Mouse (Mus musculus) forebrain, embryonic 16.5 days (tissue): ENCODE data around the gene Ephb1. TPM values are rescaled to one million over a fixed set of nuclear protein-coding genes. Genes with fewer than 3 reads are reported as not detected.

Experiments used
- ATAC-seq: fragments of 200-750 bp; cut with Nextera tagmentation; 2 replicates; pipeline ENCODE4 v1.8.0; 2017; ENCODE audit warnings: mild to moderate bottlenecking, moderate library complexity
- H3K27ac ChIP-seq: fragments of 300-500 bp; sonication (generic); 2 replicates; pipeline ENCODE4 v1.5.1; 2014; ENCODE audit warnings: low read length, control low read depth
- H3K27me3 ChIP-seq: fragments of 300-500 bp; sonication (generic); replicated peaks from 2 replicates; pipeline ENCODE4 v1.6.1; 2014; ENCODE audit warnings: low read length; ENCODE audit not compliant: control insufficient read depth, insufficient read depth
- H3K36me3 ChIP-seq: fragments of 300-500 bp; sonication (generic); 2 replicates; pipeline ENCODE4 v1.6.1; 2014; ENCODE audit not compliant: control insufficient read depth, insufficient read depth
- H3K4me1 ChIP-seq: fragments of 300-500 bp; sonication (generic); replicated peaks from 2 replicates; pipeline ENCODE4 v1.6.1; 2014; ENCODE audit warnings: low read length; ENCODE audit not compliant: control insufficient read depth, insufficient read depth
- H3K4me2 ChIP-seq: fragments of 300-500 bp; sonication (generic); 2 replicates; pipeline ENCODE4 v1.6.1; 2014; ENCODE audit warnings: mild to moderate bottlenecking, low read length, control low read depth
- H3K4me3 ChIP-seq: fragments of 300-500 bp; sonication (generic); replicated peaks from 2 replicates; pipeline ENCODE4 v1.5.1; 2014; ENCODE audit warnings: mild to moderate bottlenecking, low read length, control low read depth
- H3K9ac ChIP-seq: fragments of 300-500 bp; sonication (generic); replicated peaks from 2 replicates; pipeline ENCODE4 v1.6.1; 2014; ENCODE audit warnings: low read depth, low read length, control low read depth
- H3K9me3 ChIP-seq: fragments of 300-500 bp; sonication (generic); 2 replicates; pipeline ENCODE4 v1.6.1; 2016; ENCODE audit warnings: low read length; ENCODE audit not compliant: control insufficient read depth
- WGBS: fragments of 180-500 bp; shearing (Covaris S2); extraction: QIAGEN DNeasy Blood & Tissue Kit; methylation state at CpG from one replicate; pipeline ENCODE4 v1.1.7; 2014; 5-methylcytosine and 5-hydroxymethylcytosine counted together
- polyA plus RNA-seq: library from polyadenylated mRNA; unstranded; fragments of >200 nt; fragmentation: Nextera tagmentation; extraction: Ambion mirVana; gene quantifications from 2 replicates; pipeline ENCODE4 v1.2.1, GENCODE M21; 2015

Gene Ephb1
- polyA plus RNA-seq, 1 experiment from 2014 or later, result 48.8 TPM

DNA sequence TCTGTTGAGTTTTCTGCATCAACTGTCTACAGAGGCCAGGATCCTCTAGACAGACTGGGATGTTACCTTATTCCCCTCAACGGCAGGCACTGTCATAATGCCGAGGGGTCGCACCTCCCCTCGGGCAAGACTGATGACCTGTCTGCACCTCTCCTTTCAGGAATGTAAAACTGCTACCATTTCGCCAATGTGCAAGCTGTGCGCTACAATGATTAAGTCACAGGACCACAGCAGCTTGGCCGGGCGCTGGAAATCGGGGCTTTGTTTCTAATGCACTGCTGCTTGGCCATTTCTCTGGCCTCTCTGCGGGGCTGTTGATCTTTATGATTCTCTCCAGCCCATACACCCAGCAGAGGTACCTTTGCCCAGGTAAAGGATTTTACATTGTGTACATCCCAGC is 346.8 kb downstream of the Ephb1 start:
- Histone ChIP-seq H3K27ac (no peak overlapping the region), H3K36me3 (no peaks in the 10 kb centered on the region), H3K27me3 (no peaks in the 10 kb centered on the region), H3K4me3 (no peak overlapping the region), H3K4me2 (no peak overlapping the region), H3K4me1 (no peaks in the 10 kb centered on the region), H3K9me3 (no peaks in the 10 kb centered on the region), H3K9ac (no peak overlapping the region)
- ATAC-seq, result no peak
- 86% methylated on average over 10 of the region's 10 CpGs for WGBS

DNA sequence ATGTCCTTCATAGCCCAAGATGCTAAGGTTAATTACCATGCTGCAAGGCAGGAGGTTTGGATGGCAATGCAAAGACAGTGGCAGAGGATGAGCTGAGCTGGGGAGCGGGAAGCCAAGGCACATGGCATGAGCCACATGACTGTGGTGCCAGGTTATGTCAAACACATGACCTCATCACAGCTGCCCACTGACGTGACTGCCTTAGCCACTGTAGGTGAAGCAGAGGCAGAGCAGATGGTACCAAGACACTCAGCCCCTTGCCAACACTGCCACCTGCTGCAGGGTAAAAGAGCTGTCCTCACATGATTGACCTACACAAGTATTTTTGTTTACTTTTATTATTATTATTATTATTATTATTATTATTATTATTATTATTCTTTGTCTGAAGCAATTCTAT is 348.0 kb downstream of the Ephb1 start:
- Histone ChIP-seq H3K4me3 (no peak overlapping the region), H3K9me3 (no peaks in the 10 kb centered on the region), H3K27me3 (no peaks in the 10 kb centered on the region), H3K36me3 (no peaks in the 10 kb centered on the region), H3K4me2 (no peak overlapping the region), H3K27ac (no peak overlapping the region), H3K4me1 (no peaks in the 10 kb centered on the region), H3K9ac (no peak overlapping the region)
- WGBS, result 57% methylated on average over 2 of the region's 2 CpGs
- ATAC-seq, result 0 out of 2 replicates have a peak, but pooled peaks have one; percentile 23

DNA sequence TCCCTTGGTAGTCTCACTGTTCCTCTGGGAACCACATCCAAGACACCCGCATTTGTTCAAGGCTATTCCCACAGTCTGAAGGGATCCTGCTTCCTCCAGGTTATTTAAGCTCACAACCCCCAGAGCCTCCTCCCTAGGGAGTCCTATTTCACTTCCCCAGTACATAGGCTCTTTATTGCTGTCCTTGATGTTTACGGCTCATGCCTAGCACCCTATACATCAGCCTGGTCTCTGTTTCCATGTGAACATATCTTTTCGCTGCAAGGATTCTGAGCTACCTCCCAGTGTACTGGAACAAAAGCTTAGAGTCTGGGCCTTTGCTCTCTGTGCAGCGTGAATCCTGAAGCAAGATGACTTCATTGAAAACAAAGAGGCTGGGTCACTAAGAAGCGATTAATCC is 351.6 kb downstream of the Ephb1 start:
- Histone ChIP-seq H3K9me3 (no peaks in the 10 kb centered on the region), H3K27me3 (no peaks in the 10 kb centered on the region), H3K4me2 (no peak overlapping the region), H3K4me1 (no peaks in the 10 kb centered on the region), H3K36me3 (no peaks in the 10 kb centered on the region), H3K4me3 (no peak overlapping the region), H3K27ac (no peak overlapping the region), H3K9ac (no peak overlapping the region)
- ATAC-seq, result no peak
- WGBS, result 35% methylated on average over 5 of the region's 5 CpGs

DNA sequence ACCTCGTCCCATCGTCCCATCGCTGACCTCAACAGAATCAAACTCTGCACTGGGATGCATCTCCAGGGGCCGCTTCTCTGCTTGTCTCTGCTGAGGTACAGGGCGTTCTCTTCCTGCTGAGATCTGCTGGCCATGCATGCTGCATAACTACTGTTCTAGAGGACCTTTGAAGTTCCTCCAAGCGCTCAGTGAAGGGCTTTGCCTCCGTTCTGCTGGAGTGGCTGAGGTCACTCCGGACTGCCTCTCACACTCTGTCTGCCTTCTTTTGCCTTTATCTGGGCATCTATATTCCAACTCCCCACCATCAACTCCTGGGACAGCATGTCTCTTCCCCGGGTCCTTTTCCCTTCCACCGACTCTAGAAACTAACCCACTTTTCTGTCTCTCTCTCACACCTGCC is 352.3 kb downstream of the Ephb1 start:
- Histone ChIP-seq H3K36me3 (no peaks in the 10 kb centered on the region), H3K4me2 (no peak overlapping the region), H3K4me3 (no peak overlapping the region), H3K4me1 (no peaks in the 10 kb centered on the region), H3K9ac (no peak overlapping the region), H3K9me3 (no peaks in the 10 kb centered on the region), H3K27me3 (no peaks in the 10 kb centered on the region), H3K27ac (no peak overlapping the region)
- 95% methylated on average over 10 of the region's 10 CpGs for WGBS
- ATAC-seq, result no peak

DNA sequence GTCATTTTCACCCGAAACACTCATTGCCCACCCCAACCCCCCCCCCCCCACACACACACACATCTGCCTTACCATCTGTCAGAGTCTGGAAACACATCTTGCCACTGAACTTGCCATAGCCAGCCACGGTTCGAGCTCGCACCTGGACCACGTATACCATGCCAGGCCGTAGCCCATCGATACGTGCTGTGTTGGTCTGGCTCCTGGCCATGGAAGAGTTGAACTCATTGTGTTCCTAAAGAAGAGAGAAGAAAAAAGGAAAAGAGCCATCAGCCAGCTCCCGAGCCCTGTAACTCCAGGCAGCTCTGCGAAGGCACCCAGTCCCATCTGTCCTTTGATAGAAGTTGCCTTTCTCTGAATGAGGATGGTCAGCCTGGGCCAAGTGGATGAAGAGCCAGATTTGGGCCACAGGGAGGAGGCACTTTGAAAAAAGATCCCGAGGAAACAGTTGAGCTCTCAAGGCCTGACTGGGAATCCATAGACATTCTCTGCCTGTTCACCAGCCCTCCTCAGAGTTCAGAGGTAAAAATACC is 352.8 kb downstream of the Ephb1 start:
- 75% methylated on average over 11 of the region's 11 CpGs for WGBS
- no peak overlapping the region for H3K27ac ChIP-seq

GRCm38 (mm10) chr9:101999690-102000089 is 354.8 kb downstream of the Ephb1 start:
- Histone ChIP-seq H3K4me2 (no peak overlapping the region), H3K27me3 (no peaks in the 10 kb centered on the region), H3K9ac (no peak overlapping the region), H3K9me3 (no peaks in the 10 kb centered on the region), H3K36me3 (no peaks in the 10 kb centered on the region), H3K27ac (no peak overlapping the region), H3K4me1 (no peaks in the 10 kb centered on the region), H3K4me3 (no peak overlapping the region)
- 75% methylated on average over 4 of the region's 4 CpGs for WGBS
- ATAC-seq, result no peak

More for the DNA sequence above, 352.8 kb downstream of the Ephb1 start:
- no peaks in the 10 kb centered on the region for H3K36me3 ChIP-seq
- H3K4me1 ChIP-seq, result no peaks in the 10 kb centered on the region
- no peak for ATAC-seq
- no peak overlapping the region for H3K4me3 ChIP-seq
- H3K9ac ChIP-seq, result no peak overlapping the region
- H3K27me3 ChIP-seq, result no peaks in the 10 kb centered on the region
- H3K9me3 ChIP-seq, result no peaks in the 10 kb centered on the region
- H3K4me2 ChIP-seq, result no peak overlapping the region

DNA sequence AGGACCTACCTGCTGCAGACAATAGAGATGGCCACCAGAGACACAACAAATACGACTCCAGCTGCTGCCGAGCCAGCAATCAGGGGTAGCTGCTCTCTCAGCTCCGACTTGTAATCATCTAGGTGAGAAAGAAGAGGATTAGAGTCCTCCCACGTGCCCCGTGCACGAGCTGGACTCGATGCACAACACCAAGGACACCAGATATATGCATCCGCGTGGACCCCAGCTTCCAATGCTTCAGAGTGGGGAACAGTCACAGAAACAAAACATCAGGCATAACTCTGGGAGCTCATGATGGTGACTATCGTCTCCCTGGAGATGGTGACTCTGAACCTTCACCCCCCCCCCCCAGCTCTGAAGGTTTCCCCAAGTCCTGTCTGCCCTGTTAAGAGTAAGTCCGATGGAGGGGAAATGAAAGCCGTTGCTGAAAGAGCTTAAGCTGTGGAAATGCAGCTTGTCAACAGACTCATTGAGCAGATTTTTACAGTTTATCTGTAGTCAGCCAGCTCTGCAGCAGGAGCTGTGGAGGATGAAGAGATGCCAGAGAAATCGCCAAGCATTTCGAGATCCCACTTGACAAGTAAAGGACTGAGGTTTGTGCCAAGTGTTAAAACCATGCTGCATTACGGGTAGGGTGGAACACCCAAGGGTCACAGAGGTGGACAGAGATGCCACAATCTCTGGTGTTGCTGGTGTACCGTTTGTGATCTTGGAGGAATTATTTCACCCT is 357.6 kb downstream of the Ephb1 start:
- WGBS, result 72% methylated on average over 16 of the region's 16 CpGs
- H3K27ac ChIP-seq, result no peak overlapping the region
- no peaks in the 10 kb centered on the region for H3K36me3 ChIP-seq
- no peaks in the 10 kb centered on the region for H3K9me3 ChIP-seq
- no peak overlapping the region for H3K4me2 ChIP-seq
- no peaks in the 10 kb centered on the region for H3K27me3 ChIP-seq
- no peak overlapping the region for H3K4me3 ChIP-seq
- no peak for ATAC-seq
- H3K9ac ChIP-seq, result no peak overlapping the region; the same call in 1 of the 2 replicates
- no peaks in the 10 kb centered on the region for H3K4me1 ChIP-seq

DNA sequence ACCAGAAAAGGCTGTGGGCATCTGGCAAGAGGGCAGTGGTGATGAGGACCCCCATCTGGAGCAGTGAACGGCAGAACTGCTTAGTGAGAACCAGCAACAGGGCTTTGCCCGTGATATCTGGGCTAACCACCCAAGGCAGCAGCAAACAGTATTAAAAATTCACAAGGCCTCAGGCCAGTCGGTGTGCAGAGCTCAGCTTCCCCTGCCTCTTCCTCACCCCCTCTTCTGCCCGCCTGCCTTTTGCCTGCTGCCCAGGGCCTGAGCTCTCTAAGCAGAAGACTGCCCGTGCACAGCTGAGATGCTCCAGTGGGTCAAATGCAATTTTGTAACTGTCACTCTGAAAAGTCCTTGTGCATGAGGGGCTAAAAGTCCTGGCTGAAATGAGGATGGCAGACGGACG is 358.3 kb downstream of the Ephb1 start:
- WGBS, result 89% methylated on average over 7 of the region's 7 CpGs
- Histone ChIP-seq H3K27me3 (no peaks in the 10 kb centered on the region), H3K27ac (no peak overlapping the region), H3K4me3 (no peak overlapping the region), H3K36me3 (no peaks in the 10 kb centered on the region), H3K9ac (no peak overlapping the region), H3K9me3 (no peaks in the 10 kb centered on the region), H3K4me1 (no peaks in the 10 kb centered on the region), H3K4me2 (no peak overlapping the region)
- ATAC-seq, result no peak

DNA sequence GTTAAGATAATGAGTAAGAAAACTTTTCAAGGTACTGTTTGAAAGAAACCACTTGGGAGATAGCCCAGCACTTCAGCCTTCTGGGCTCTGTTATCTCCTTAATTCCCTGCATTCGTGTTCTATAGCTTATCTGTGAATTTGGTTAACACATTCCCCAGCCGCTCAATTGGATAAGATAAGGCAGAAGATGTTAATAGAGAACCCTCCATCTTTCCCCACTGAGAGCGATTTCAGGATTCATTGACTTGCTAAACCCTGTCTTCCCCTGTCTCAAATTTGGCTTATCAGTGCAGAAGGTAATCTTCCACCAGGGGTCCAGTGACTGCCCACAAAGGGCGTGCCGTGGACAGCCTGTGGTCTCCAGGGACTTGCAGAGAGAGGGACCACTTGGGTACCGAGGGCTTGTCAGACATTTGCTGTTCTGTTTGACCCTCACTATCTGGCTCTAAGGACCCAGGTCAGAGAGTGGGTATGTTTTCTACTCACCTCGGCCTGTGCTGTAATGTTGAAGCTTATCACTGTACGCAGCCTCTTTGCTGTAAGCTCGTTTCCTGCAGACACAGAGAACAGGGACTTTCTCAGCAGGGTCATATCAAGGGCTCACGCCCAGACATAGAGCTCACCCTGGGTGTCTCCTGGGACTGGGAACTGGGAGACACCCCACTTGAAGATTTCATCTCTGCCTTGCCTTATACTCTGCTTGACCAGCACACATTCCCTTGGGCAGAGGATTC is 358.9 kb downstream of the Ephb1 start:
- H3K4me2 ChIP-seq, result no peak overlapping the region
- ATAC-seq, result no peak

More for the DNA sequence above, 358.9 kb downstream of the Ephb1 start:
- Histone ChIP-seq H3K36me3 (no peaks in the 10 kb centered on the region), H3K4me3 (no peak overlapping the region), H3K9me3 (no peaks in the 10 kb centered on the region), H3K27ac (no peak overlapping the region), H3K9ac (no peak overlapping the region), H3K4me1 (no peaks in the 10 kb centered on the region), H3K27me3 (no peaks in the 10 kb centered on the region)
- WGBS, result 85% methylated on average over 10 of the region's 10 CpGs
